Mouse (Mus musculus) stomach, postnatal 0 days (tissue): Measurements from ENCODE around the gene Efl1. TPM values are rescaled to one million over a fixed set of nuclear protein-coding genes. Genes with fewer than 3 reads are reported as not detected.

ENCODE experiments used
- ATAC-seq: fragments of 200-750 bp; cut with Nextera tagmentation; 2 replicates; pipeline ENCODE4 v1.8.0; 2017; ENCODE audit not compliant: low FRiP score, low TSS enrichment
- DNase-seq: peaks from one replicate; pipeline ENCODE4 v3.0.0-alpha.2; 2016; ENCODE audit warnings: low spot score
- H3K27ac ChIP-seq: fragments of 300-500 bp; sonication (generic); replicated peaks from 2 replicates; pipeline ENCODE4 v1.5.1; 2014; ENCODE audit warnings: mild to moderate bottlenecking, control low read depth
- H3K27me3 ChIP-seq: fragments of 300-500 bp; sonication (generic); 2 replicates; pipeline ENCODE4 v1.6.1; 2014; ENCODE audit warnings: low read length; ENCODE audit not compliant: control insufficient read depth, insufficient read depth
- H3K36me3 ChIP-seq: fragments of 300-500 bp; sonication (generic); 2 replicates; pipeline ENCODE4 v1.6.1; 2014; ENCODE audit warnings: low read length, mixed read lengths; ENCODE audit not compliant: control insufficient read depth, insufficient read depth
- H3K4me1 ChIP-seq: fragments of 300-500 bp; sonication (generic); replicated peaks from 2 replicates; pipeline ENCODE4 v1.6.1; 2014; ENCODE audit warnings: antibody characterized with exemption; ENCODE audit not compliant: control insufficient read depth, insufficient read depth
- H3K4me2 ChIP-seq: fragments of 300-500 bp; sonication (generic); replicated peaks from 2 replicates; pipeline ENCODE4 v1.6.1; 2014; ENCODE audit warnings: low read depth, mild to moderate bottlenecking, control low read depth, moderate library complexity
- H3K4me3 ChIP-seq: fragments of 300-500 bp; sonication (generic); 2 replicates; pipeline ENCODE4 v1.5.1; 2014; ENCODE audit warnings: low read depth, low read length, control low read depth
- H3K9ac ChIP-seq: fragments of 300-500 bp; sonication (generic); 2 replicates; pipeline ENCODE4 v1.6.1; 2014; ENCODE audit warnings: mild to moderate bottlenecking, low read length, control low read depth, mixed read lengths
- H3K9me3 ChIP-seq: fragments of 300-500 bp; sonication (generic); 2 replicates; pipeline ENCODE4 v1.6.1; 2016; ENCODE audit warnings: low read length; ENCODE audit not compliant: control insufficient read depth
- CTCF ChIP-seq: IDR thresholded peaks from 2 replicates; pipeline ENCODE4 v1.5.1; 2016; ENCODE audit warnings: antibody characterized with exemption, low read depth, mild to moderate bottlenecking, moderate library complexity
- EP300 ChIP-seq: optimal IDR thresholded peaks from 2 replicates; pipeline ENCODE3; 2016; ENCODE audit warnings: antibody characterized with exemption
- WGBS: fragments of 180-500 bp; shearing (Covaris S2); extraction: QIAGEN DNeasy Blood & Tissue Kit; methylation state at CpG from one replicate; pipeline ENCODE4 v1.1.7; 2014; 5-methylcytosine and 5-hydroxymethylcytosine counted together
- polyA plus RNA-seq: library from polyadenylated mRNA; unstranded; fragments of >200 nt; fragmentation: Nextera tagmentation; extraction: Ambion mirVana; gene quantifications from 2 replicates; pipeline ENCODE4 v1.2.1, GENCODE M21; 2015

The Efl1 gene
- polyA plus RNA-seq, 1 experiment from 2014 or later = 14.3 TPM

- no peaks in the 10 kb centered on the region for H3K27me3 ChIP-seq
- TF ChIP-seq CTCF (no peak), EP300 (no peak)
- H3K4me1 ChIP-seq = no peaks in the 10 kb centered on the region
- H3K4me3 ChIP-seq = no peak overlapping the region
- ATAC-seq (no peak), DNase-seq (no peak)
- 56% methylated on average over 6 of the region's 6 CpGs for WGBS
- no peaks in the 10 kb centered on the region for H3K9me3 ChIP-seq
- no peaks in the 10 kb centered on the region for H3K36me3 ChIP-seq
- no peak overlapping the region for H3K4me2 ChIP-seq
- H3K9ac ChIP-seq = no peak overlapping the region
- H3K27ac ChIP-seq = no peak overlapping the region
Measured at GRCm38 (mm10) chr7:82785335-82785934, 137.0 kb downstream of the Efl1 start.

GRCm38 (mm10) chr7:82785970-82786647 is 137.7 kb downstream of the Efl1 start:
- no peaks in the 10 kb centered on the region for H3K36me3 ChIP-seq
- no peak for TF ChIP-seq CTCF
- ATAC-seq (peak; percentile 21; the same call in 1 of the 2 replicates), DNase-seq (no peak)
- H3K9me3 ChIP-seq = no peaks in the 10 kb centered on the region
- no peaks in the 10 kb centered on the region for H3K4me1 ChIP-seq
- 81% methylated on average over 2 of the region's 2 CpGs for WGBS
- H3K27ac ChIP-seq = no peak overlapping the region
- no peaks in the 10 kb centered on the region for H3K27me3 ChIP-seq
- H3K4me3 ChIP-seq = no peak overlapping the region
- H3K4me2 ChIP-seq = no peak overlapping the region
- no peak overlapping the region for H3K9ac ChIP-seq

- H3K27me3 ChIP-seq = no peaks in the 10 kb centered on the region
- H3K36me3 ChIP-seq = no peaks in the 10 kb centered on the region
- no peak overlapping the region for H3K9ac ChIP-seq
- no peaks in the 10 kb centered on the region for H3K4me1 ChIP-seq
- no peak for ATAC-seq
- H3K9me3 ChIP-seq = no peaks in the 10 kb centered on the region
- H3K27ac ChIP-seq = no peak overlapping the region
- no peak for DNase-seq
- WGBS = 21% methylated on average over 2 of the region's 2 CpGs
- TF ChIP-seq EP300 = no peak
- TF ChIP-seq CTCF = no peak
- H3K4me2 ChIP-seq = no peak overlapping the region
- no peak overlapping the region for H3K4me3 ChIP-seq
Measured at GRCm38 (mm10) chr7:82792644-82793043, 144.2 kb downstream of the Efl1 start.

- TF ChIP-seq EP300 = no peak
- TF ChIP-seq CTCF = no peak
- H3K27me3 ChIP-seq = no peaks in the 10 kb centered on the region
- no peaks in the 10 kb centered on the region for H3K9me3 ChIP-seq
- H3K4me3 ChIP-seq = no peak overlapping the region
- DNase-seq (no peak), ATAC-seq (no peak)
- WGBS = 85% methylated on average over 1 of the region's 1 CpGs
- H3K9ac ChIP-seq = no peak overlapping the region
- no peak overlapping the region for H3K4me2 ChIP-seq
- no peaks in the 10 kb centered on the region for H3K4me1 ChIP-seq
- no peak overlapping the region for H3K27ac ChIP-seq
- no peaks in the 10 kb centered on the region for H3K36me3 ChIP-seq
Measured at GRCm38 (mm10) chr7:82793111-82793510, 144.7 kb downstream of the Efl1 start.

GRCm38 (mm10) chr7:82794542-82794941 is 146.1 kb downstream of the Efl1 start:
- H3K4me1 ChIP-seq = no peaks in the 10 kb centered on the region
- H3K36me3 ChIP-seq = no peaks in the 10 kb centered on the region
- no peaks in the 10 kb centered on the region for H3K27me3 ChIP-seq
- peak; percentile 45; the same call in 1 of the 2 replicates for ATAC-seq
- H3K4me3 ChIP-seq = no peak overlapping the region
- no peaks in the 10 kb centered on the region for H3K9me3 ChIP-seq
- DNase-seq = no peak
- no peak for TF ChIP-seq EP300
- TF ChIP-seq CTCF = no peak
- no peak overlapping the region for H3K4me2 ChIP-seq
- H3K9ac ChIP-seq = no peak overlapping the region
- H3K27ac ChIP-seq = no peak overlapping the region
- 22% methylated on average over 1 of the region's 1 CpGs for WGBS

- 51% methylated on average over 4 of the region's 4 CpGs for WGBS
- H3K27ac ChIP-seq = no peak overlapping the region
- no peak overlapping the region for H3K9ac ChIP-seq
- H3K36me3 ChIP-seq = no peaks in the 10 kb centered on the region
- no peak for TF ChIP-seq EP300
- no peak for TF ChIP-seq CTCF
- no peak overlapping the region for H3K4me3 ChIP-seq
- H3K27me3 ChIP-seq = no peaks in the 10 kb centered on the region
- H3K4me2 ChIP-seq = no peak overlapping the region
- DNase-seq = no peak
- no peak for ATAC-seq
- no peaks in the 10 kb centered on the region for H3K9me3 ChIP-seq
- no peaks in the 10 kb centered on the region for H3K4me1 ChIP-seq
Measured at GRCm38 (mm10) chr7:82802206-82802605, 153.8 kb downstream of the Efl1 start.
